Mouse (Mus musculus) leukemia stem cell, adult 10-12 weeks (primary cell): ENCODE measurements around the gene Pecam1. TPM values are rescaled to one million over a fixed set of nuclear protein-coding genes. Genes with fewer than 3 reads are reported as not detected.

ENCODE experiments used
- polyA plus RNA-seq: library from polyadenylated mRNA; stranded (reverse); fragments of >175 nt; gene quantifications from 2 replicates; pipeline ENCODE4 v1.2.3, GENCODE M21; 2012; ENCODE audit warnings: low replicate concordance

Pecam1 gene
- polyA plus RNA-seq: 0.83 and 1.5 TPM in 2 replicates

DNA sequence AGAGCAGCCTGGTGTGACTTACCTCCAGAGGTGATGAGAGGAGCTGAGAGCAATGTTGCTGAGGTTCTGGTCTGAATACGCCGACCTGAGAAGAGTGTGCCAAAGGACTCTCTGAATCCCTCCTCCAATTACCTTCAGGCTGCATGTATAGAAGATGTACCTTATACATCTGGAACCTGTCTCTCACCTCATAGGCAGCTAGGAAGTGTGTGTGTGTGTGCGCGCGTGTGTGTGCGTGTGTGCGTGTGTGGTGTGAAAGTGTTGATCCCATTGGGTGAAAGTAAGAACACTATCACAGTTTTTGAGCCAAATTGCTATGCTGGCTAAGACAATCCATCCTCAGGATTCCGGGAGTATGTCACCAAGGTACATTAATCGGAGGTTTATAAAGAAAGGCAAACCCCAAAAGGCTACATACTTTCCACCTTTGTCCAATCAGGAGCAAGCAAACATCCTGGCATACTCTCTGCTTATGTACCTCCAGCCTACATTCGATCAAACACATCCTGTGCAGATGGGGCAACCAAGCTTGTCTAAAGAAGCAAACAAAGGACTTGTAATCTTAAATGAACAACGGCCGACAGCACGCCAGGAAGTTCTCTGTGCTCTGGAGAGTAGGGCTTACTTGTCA lies at the start of gene Pecam1:
TSS of gene Pecam1 (minus strand) at position 508 of the 631 bp plus-strand sequence.

DNA sequence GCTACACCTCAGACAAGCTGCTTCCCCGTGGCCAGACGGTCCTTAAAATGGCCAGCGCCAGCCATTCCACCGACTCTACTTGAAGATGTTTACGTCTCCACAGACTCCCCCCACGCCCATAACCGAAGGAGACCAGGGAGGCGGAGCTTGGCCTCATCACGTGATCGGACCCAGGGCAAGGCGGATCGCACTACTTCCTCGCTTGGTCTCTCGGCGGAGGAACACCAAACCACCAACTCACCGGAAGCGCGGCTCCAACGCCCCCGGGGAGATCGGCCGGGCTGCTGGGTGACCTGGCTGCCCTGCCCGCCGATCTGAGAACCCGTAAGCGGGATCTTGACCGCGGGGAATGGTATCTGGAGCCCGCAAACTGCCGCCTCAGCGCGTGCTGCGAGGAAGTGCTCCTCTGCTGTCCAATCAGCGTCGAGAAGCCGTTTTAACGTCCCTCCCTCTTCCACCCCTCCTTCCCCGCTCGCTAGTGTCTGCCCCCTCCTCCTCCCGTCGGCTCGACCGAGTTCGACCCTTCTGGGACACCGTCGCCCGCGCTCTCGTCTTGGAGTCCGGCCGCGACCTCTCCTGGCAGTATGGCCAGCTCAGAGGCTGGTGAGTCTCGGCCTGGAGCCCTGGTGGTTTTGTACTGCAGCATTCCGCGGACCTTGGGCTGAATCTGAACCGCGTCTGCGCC lies 38.5 kb upstream of the Pecam1 start, which contains the start of the genes Ddx5 and Cep95:
TSS of gene Ddx5 (minus strand) at position 411 of the 685 bp plus-strand sequence.
TSS of gene Cep95 (plus strand) at position 478 of the 685 bp plus-strand sequence.

GRCm38 (mm10) chr11:106779388-106780088 lies 29.1 kb upstream of the Pecam1 start, which contains the start of gene Polg2:
TSS of gene Polg2 (minus strand) at chr11:106779537.

DNA sequence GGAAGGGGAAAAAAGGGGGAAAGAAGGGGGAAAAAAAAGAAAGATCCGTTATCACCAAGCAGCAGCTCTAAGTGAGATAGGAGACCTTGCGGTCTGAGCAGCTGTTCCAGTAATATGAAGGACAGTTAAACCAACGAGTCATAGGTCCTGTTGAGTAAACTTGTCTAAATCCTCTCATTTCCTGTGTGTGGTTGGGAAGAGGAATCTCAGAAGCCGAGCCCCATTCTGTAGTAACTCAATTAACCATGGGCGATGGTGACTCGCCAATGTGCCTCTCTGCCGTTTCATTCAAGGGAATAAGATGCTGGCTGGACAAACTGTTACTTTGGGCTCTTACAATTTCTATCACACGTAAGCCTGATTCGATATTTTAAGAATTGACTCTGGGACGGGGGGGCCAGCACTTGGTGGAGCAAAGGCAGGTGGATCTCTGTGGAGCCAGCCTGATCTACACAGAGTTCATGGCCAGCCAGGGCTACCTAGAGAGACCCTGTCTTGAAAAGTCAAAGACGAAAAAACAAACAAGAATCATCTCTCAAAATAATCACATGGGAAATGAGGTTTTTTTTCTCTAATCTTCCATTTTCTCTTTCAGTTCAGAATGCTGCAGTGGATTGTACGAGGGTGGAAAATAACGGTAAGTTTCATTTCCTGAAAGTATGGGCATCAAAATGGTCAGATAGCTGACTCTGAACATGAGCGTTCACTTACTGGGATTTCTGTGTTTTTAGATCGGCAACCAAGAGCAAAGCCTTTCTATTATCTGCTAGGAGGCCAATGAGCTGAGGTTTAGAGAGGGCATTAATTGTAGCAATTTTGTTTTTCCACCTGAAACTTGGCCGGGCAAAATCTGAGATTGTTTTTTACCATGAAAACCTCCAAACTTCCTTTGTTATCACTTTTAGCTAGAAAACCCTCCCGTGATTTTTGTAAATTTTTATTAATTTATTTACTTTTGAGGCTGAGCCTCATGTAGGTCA lies 901 bp upstream of the Pecam1 start, which contains the start of gene Milr1:
TSS of gene Milr1 (plus strand) at position 188 of the 980 bp plus-strand sequence.

GRCm38 (mm10) chr11:106612961-106613637 lies 137.3 kb downstream of the Pecam1 start, which contains the start of gene Tex2:
TSS of gene Tex2 (minus strand) at chr11:106613423.

Other genes with a start within 250 kb of the Pecam1 start
- gene Tex2, start 137.2 kb downstream of the Pecam1 start, polyA plus RNA-seq: 4.0 and 7.8 TPM in 2 replicates
- gene Milr1, start 598 bp upstream of the Pecam1 start, polyA plus RNA-seq: 0.30 TPM in 1 of 2 replicates, not detected in the other
- 1.3 and 2.4 TPM in 2 replicates for gene Polg2, start 28.9 kb upstream of the Pecam1 start, polyA plus RNA-seq
- 6,052 and 6,515 TPM in 2 replicates for gene Ddx5, start 38.6 kb upstream of the Pecam1 start, polyA plus RNA-seq
- 2.0 and 4.0 TPM in 2 replicates for gene Cep95, start 38.6 kb upstream of the Pecam1 start, polyA plus RNA-seq
- 3.5 and 4.0 TPM in 2 replicates for gene Smurf2, start 170.1 kb upstream of the Pecam1 start, polyA plus RNA-seq
- gene Kpna2, start 248.9 kb upstream of the Pecam1 start, polyA plus RNA-seq: 7.0 and 18.2 TPM in 2 replicates